Mouse (Mus musculus) intestine, postnatal 0 days (tissue): ENCODE measurements around the gene Sptbn2. TPM values are rescaled to one million over a fixed set of nuclear protein-coding genes. Genes with fewer than 3 reads are reported as not detected.

Experiments
- ATAC-seq: fragments of 200-750 bp; cut with Nextera tagmentation; 2 replicates; pipeline ENCODE4 v1.8.0; 2017; ENCODE audit warnings: mild to moderate bottlenecking, moderate TSS enrichment, moderate library complexity
- H3K27ac ChIP-seq: fragments of 300-500 bp; sonication (generic); 2 replicates; pipeline ENCODE4 v1.5.1; 2014; ENCODE audit warnings: mild to moderate bottlenecking, low read depth, low read length, moderate library complexity
- H3K27me3 ChIP-seq: fragments of 300-500 bp; sonication (generic); replicated peaks from 2 replicates; pipeline ENCODE4 v1.6.1; 2014; ENCODE audit warnings: low read length, mixed read lengths; ENCODE audit not compliant: control insufficient read depth, insufficient read depth
- H3K36me3 ChIP-seq: fragments of 300-500 bp; sonication (generic); 2 replicates; pipeline ENCODE4 v1.6.1; 2014; ENCODE audit warnings: mild to moderate bottlenecking, moderate library complexity; ENCODE audit not compliant: control insufficient read depth, insufficient read depth
- H3K4me1 ChIP-seq: fragments of 300-500 bp; sonication (generic); replicated peaks from 2 replicates; pipeline ENCODE4 v1.6.1; 2014; ENCODE audit warnings: antibody characterized with exemption, low read length, mixed read lengths; ENCODE audit not compliant: control insufficient read depth, insufficient read depth
- H3K4me2 ChIP-seq: fragments of 300-500 bp; sonication (generic); replicated peaks from 2 replicates; pipeline ENCODE4 v1.6.1; 2014; ENCODE audit warnings: low read depth, mild to moderate bottlenecking, moderate library complexity
- H3K4me3 ChIP-seq: fragments of 300-500 bp; sonication (generic); 2 replicates; pipeline ENCODE4 v1.5.1; 2014; ENCODE audit warnings: low read depth, low read length
- H3K9ac ChIP-seq: fragments of 300-500 bp; sonication (generic); 2 replicates; pipeline ENCODE4 v1.6.1; 2014; ENCODE audit warnings: mild to moderate bottlenecking, low read depth, low read length
- H3K9me3 ChIP-seq: fragments of 300-500 bp; sonication (generic); 2 replicates; pipeline ENCODE4 v1.6.1; 2016; ENCODE audit warnings: mixed run types; ENCODE audit not compliant: control insufficient read depth
- CTCF ChIP-seq: sonication (generic); IDR thresholded peaks from 2 replicates; pipeline ENCODE4 v1.5.1; 2016; ENCODE audit warnings: low read depth, mild to moderate bottlenecking, control low read depth, antibody characterized with exemption, moderate library complexity
- WGBS: fragments of 180-500 bp; shearing (Covaris S2); extraction: QIAGEN DNeasy Blood & Tissue Kit; methylation state at CpG from one replicate; pipeline ENCODE4 v1.1.7; 2014; 5-methylcytosine and 5-hydroxymethylcytosine counted together
- polyA plus RNA-seq: library from polyadenylated mRNA; unstranded; fragments of >200 nt; fragmentation: Nextera tagmentation; extraction: Ambion mirVana; gene quantifications from 2 replicates; pipeline ENCODE4 v1.2.1, GENCODE M21; 2015

Sptbn2 gene
- polyA plus RNA-seq, 1 experiment from 2014 or later = 0.27 TPM

- H3K4me3 ChIP-seq = no peak overlapping the region
- H3K9me3 ChIP-seq = no peaks in the 10 kb centered on the region
- ATAC-seq = no peak
- TF ChIP-seq CTCF = no peak
- H3K27me3 ChIP-seq = peaks cover 9% of the 10 kb centered on the region
- no peak overlapping the region for H3K9ac ChIP-seq
- H3K36me3 ChIP-seq = no peaks in the 10 kb centered on the region
- WGBS = 27% methylated on average over 12 of the region's 12 CpGs
- H3K4me1 ChIP-seq = no peaks in the 10 kb centered on the region
- no peak overlapping the region for H3K4me2 ChIP-seq
- H3K27ac ChIP-seq = no peak overlapping the region
Observed at GRCm38 (mm10) chr19:4718716-4719115, 7.7 kb downstream of the Sptbn2 start.

- no peak for TF ChIP-seq CTCF
- 0 out of 2 replicates have a peak overlapping the region, but pooled peaks have one; percentile 3 for H3K4me2 ChIP-seq
Observed at GRCm38 (mm10) chr19:4719351-4719764, 8.4 kb downstream of the Sptbn2 start.

GRCm38 (mm10) chr19:4720112-4720511 lies 9.1 kb downstream of the Sptbn2 start:
- TF ChIP-seq CTCF = no peak
- Histone ChIP-seq H3K4me1 (no peaks in the 10 kb centered on the region), H3K27ac (no peak overlapping the region), H3K36me3 (no peaks in the 10 kb centered on the region), H3K27me3 (no peaks in the 10 kb centered on the region), H3K9ac (no peak overlapping the region), H3K4me2 (peak overlapping the region; percentile 63), H3K4me3 (peak overlapping the region; percentile 21; the same call in 1 of the 2 replicates), H3K9me3 (no peaks in the 10 kb centered on the region)
- WGBS = 77% methylated on average over 15 of the region's 15 CpGs
- ATAC-seq = no peak

More at GRCm38 (mm10) chr19:4719351-4719764, 8.4 kb downstream of the Sptbn2 start:
- no peak overlapping the region for H3K9ac ChIP-seq
- 20% methylated on average over 5 of the region's 5 CpGs for WGBS
- no peaks in the 10 kb centered on the region for H3K4me1 ChIP-seq
- peaks cover 6% of the 10 kb centered on the region; the same call in 1 of the 2 replicates for H3K27me3 ChIP-seq
- no peak overlapping the region for H3K4me3 ChIP-seq
- H3K9me3 ChIP-seq = no peaks in the 10 kb centered on the region
- no peaks in the 10 kb centered on the region for H3K36me3 ChIP-seq
- no peak overlapping the region for H3K27ac ChIP-seq
- ATAC-seq = 0 out of 2 replicates have a peak, but pooled peaks have one; percentile 12

DNA sequence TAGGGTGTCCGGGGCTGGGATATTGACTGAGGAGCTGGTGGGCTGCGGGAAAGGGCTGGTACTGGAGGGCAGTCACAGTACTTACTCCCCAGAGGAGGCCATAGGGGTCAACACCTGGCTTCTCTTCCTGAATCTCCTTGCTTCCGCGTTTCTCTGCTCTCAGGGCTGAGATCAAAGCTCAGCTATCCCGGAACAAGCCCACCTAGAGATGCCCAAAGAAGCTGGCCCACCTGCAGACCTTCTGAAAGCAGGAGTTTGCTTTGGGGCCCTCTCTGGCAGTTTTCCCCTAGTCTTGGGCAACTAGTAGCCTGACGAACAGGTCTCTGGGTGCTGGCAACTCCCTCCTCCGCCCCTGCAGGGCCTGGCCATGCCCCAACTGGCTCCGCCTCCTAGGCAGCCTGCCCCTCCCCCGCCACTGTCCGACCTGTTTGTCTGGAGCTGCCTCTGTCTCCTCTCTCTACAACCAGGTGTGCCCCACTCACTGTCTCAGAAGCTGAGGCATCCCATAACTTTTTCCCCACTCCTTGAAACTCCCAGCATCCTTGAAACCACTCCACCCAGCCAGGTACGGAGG lies 9.8 kb downstream of the Sptbn2 start:
- no peaks in the 10 kb centered on the region for H3K9me3 ChIP-seq
- peak; percentile 86 for ATAC-seq
- no peaks in the 10 kb centered on the region for H3K36me3 ChIP-seq
- no peak overlapping the region; the same call in 1 of the 2 replicates for H3K9ac ChIP-seq
- no peaks in the 10 kb centered on the region for H3K4me1 ChIP-seq
- no peak for TF ChIP-seq CTCF
- H3K4me3 ChIP-seq = peak overlapping the region; percentile 21
- peak overlapping the region; percentile 63 for H3K4me2 ChIP-seq
- no peaks in the 10 kb centered on the region for H3K27me3 ChIP-seq
- no peak overlapping the region for H3K27ac ChIP-seq
- 18% methylated on average over 11 of the region's 11 CpGs for WGBS

GRCm38 (mm10) chr19:4729186-4729585 lies 18.2 kb downstream of the Sptbn2 start:
- Histone ChIP-seq H3K27me3 (no peaks in the 10 kb centered on the region), H3K4me3 (no peak overlapping the region), H3K4me1 (no peaks in the 10 kb centered on the region), H3K9ac (no peak overlapping the region), H3K36me3 (no peaks in the 10 kb centered on the region), H3K9me3 (no peaks in the 10 kb centered on the region), H3K27ac (no peak overlapping the region), H3K4me2 (no peak overlapping the region)
- no peak for ATAC-seq
- 77% methylated on average over 9 of the region's 9 CpGs for WGBS
- TF ChIP-seq CTCF = no peak

GRCm38 (mm10) chr19:4733052-4733451 lies 22.1 kb downstream of the Sptbn2 start:
- H3K36me3 ChIP-seq = no peaks in the 10 kb centered on the region
- no peak for TF ChIP-seq CTCF

GRCm38 (mm10) chr19:4737866-4738265 lies 26.9 kb downstream of the Sptbn2 start:
- no peak for TF ChIP-seq CTCF
- no peaks in the 10 kb centered on the region for H3K27me3 ChIP-seq
- no peak overlapping the region for H3K9ac ChIP-seq
- 82% methylated on average over 13 of the region's 13 CpGs for WGBS
- no peak overlapping the region for H3K4me2 ChIP-seq
- H3K36me3 ChIP-seq = no peaks in the 10 kb centered on the region
- H3K9me3 ChIP-seq = no peaks in the 10 kb centered on the region
- H3K27ac ChIP-seq = no peak overlapping the region
- no peak overlapping the region for H3K4me3 ChIP-seq
- no peak for ATAC-seq
- no peaks in the 10 kb centered on the region for H3K4me1 ChIP-seq

More at GRCm38 (mm10) chr19:4733052-4733451, 22.1 kb downstream of the Sptbn2 start:
- 86% methylated on average over 3 of the region's 3 CpGs for WGBS
- Histone ChIP-seq H3K4me1 (no peaks in the 10 kb centered on the region), H3K9me3 (no peaks in the 10 kb centered on the region), H3K9ac (no peak overlapping the region), H3K27ac (no peak overlapping the region), H3K27me3 (no peaks in the 10 kb centered on the region), H3K4me3 (no peak overlapping the region), H3K4me2 (no peak overlapping the region)
- no peak for ATAC-seq
